Mouse (Mus musculus) inflammation-experienced regulatory T-cells, adult 16 weeks (primary cell): ENCODE measurements around the gene Hcn3. TPM values are rescaled to one million over a fixed set of nuclear protein-coding genes. Genes with fewer than 3 reads are reported as not detected.

Source experiments
- polyA plus RNA-seq: library from polyadenylated mRNA; unstranded; fragments of 100-300 nt; shearing (Covaris generic); gene quantifications from one replicate; pipeline ENCODE4 v1.2.1, GENCODE M21; 2017

The Hcn3 gene
- polyA plus RNA-seq = 0.77 TPM

GRCm38 (mm10) chr3:89159616-89160344 lies at the start of gene Hcn3:
Gene Hcn3 (minus strand): TSS chr3:89160196.

GRCm38 (mm10) chr3:89202253-89203141 lies 42.5 kb upstream of the Hcn3 start, which contains the start of gene Gba:
Gene Gba (plus strand): TSS chr3:89202928.

DNA sequence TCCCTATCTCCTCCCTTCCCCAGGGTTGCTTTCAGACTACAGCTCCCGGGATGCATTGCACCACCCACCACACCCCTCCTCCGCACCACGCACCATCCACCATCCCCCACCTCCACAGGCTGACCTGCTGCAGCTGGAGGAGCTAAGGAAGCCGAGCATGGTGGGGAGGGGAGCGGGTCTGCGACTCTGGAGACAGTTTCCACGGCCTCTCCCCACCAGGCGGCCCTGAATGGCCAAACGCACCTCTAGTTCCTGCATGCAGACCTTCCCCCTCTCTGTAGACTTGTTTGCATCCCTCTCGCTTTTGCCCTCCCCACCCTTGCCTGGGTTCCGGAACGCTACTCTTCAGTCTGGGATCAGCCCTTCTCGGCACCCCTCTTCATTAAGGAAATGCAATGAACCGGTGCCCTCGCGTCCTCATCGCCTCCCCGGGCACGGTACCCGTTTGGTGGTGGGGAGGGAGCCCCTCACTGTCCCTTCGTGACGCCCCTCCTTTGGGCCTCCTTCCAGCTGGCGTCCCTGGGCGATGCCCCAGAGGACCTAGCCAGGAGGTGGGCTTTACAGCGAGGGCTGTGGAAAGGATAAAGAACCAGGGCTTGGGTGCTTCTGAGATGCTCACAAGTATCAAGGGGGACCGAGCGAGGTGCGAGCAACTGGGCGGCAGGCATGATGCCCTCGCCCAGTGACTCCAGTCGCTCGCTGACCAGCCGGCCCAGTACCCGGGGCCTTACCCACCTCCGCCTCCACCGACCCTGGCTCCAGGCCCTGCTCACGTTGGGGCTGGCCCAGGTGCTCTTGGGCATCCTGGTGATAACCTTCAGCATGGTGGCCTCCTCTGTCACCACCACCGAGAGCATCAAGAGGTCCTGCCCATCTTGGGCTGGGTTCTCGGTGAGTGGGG lies 23.3 kb upstream of the Hcn3 start, which contains the start of gene Fam189b:
Fam189b (plus strand) TSS at position 86 of the 901 bp plus-strand sequence.

GRCm38 (mm10) chr3:89177242-89178106 lies 17.5 kb upstream of the Hcn3 start, which contains the start of gene Scamp3:
Gene Scamp3 (plus strand): TSS chr3:89177473.

DNA sequence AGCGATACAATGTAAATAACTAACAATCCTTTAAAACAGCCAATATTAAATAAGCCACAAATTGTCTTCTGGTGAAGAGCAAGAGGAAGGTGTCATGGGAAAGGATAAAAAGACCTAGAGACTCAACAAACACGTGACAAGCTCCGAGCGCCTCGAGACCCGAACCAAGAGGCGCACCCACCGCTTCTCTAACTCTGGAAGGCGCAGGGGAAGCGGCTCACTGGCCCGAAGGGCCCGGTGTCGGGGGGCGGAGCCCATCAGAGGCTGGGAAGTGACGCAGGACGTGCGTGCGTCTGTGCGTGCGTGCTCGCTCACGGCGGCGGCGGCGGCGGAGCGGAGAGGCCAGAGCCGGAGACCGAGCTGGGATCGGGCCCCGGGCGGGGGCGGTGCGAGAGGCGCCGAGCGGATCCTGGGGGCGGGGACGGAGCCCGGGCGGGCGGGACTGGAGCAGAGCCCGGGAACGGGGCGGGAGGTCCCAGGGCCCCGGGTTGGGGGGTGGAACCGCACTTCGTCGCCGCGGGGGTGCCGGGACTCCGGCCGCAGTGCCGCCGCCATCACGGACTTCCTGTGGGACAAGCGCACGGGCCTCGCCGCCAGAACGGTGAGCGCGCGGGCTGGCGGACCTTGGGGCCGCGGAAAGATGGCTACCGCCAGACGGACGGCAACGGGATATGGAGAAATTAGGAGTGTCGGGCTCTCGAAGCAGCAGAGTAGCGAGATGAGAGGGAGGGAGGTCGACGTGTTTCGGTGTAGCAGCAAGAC lies 4.7 kb upstream of the Hcn3 start, which contains the start of gene Clk2:
Clk2 (plus strand) TSS at position 290 of the 762 bp plus-strand sequence.

GRCm38 (mm10) chr3:89135958-89136357 lies 24.0 kb downstream of the Hcn3 start, which contains the start of gene Pklr:
Gene Pklr (plus strand): TSS chr3:89136142.

DNA sequence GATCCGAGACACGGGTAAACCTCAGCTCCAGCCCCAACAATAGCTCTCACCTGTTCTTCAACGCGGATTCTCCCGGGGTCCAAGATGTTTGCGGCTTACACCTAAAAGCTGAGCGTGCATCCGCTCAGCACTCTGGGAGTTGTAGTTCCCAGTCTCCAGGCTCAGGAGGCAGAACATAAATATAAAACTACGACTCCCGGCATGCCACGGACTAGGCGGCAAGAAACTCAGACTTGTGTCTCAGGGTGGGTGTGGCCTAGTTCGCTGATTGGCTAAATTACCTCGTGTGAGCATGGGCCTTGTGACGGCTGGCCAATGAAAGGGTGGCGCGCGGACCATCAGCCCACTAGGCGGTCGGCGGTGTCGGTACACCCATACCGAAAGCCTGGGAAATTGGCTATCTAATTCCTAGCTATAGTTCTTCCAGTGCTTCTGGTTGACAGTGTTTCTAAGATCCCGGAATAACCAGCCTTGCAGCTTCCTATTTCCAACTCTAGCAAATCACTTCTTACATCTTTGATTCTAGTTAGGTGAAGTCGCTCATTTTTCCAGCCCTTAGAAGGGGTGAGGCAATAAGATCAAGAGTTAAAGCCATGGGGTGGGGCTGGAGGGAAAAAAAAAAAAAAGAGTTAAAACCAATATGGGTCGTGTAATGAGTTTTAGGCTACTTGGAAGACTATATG lies 58.0 kb downstream of the Hcn3 start, which contains the start of gene Fdps:
Fdps (minus strand) TSS at position 148 of the 683 bp plus-strand sequence.

GRCm38 (mm10) chr3:89100811-89101210 lies 59.2 kb downstream of the Hcn3 start, which contains the start of gene Gm43738:
Gene Gm43738 (minus strand): TSS chr3:89101099.

Other genes with a start within 250 kb of the Hcn3 start
- 41.5 TPM for gene Msto1, start 246.2 kb downstream of the Hcn3 start, polyA plus RNA-seq
- gene Ash1l, start 209.6 kb downstream of the Hcn3 start, polyA plus RNA-seq = 41.7 TPM
- 161 TPM for gene Dap3, start 209.0 kb downstream of the Hcn3 start, polyA plus RNA-seq
- 50.1 TPM for gene Rusc1, start 66.9 kb downstream of the Hcn3 start, polyA plus RNA-seq
- gene Gm43738, start 59.1 kb downstream of the Hcn3 start, polyA plus RNA-seq = not detected
- gene Fdps, start 58.2 kb downstream of the Hcn3 start, polyA plus RNA-seq = 83.7 TPM
- gene Pklr, start 24.1 kb downstream of the Hcn3 start, polyA plus RNA-seq = not detected
- gene Clk2, start 4.6 kb upstream of the Hcn3 start, polyA plus RNA-seq = 37.4 TPM
- gene Scamp3, start 17.3 kb upstream of the Hcn3 start, polyA plus RNA-seq = 321 TPM
- gene Fam189b, start 22.9 kb upstream of the Hcn3 start, polyA plus RNA-seq = 277 TPM
- 145 TPM for gene Gba, start 42.7 kb upstream of the Hcn3 start, polyA plus RNA-seq
- 1.9 TPM for gene Thbs3, start 55.0 kb upstream of the Hcn3 start, polyA plus RNA-seq
- 142 TPM for gene Mtx1, start 66.9 kb upstream of the Hcn3 start, polyA plus RNA-seq
- gene Muc1, start 68.9 kb upstream of the Hcn3 start, polyA plus RNA-seq = 2.4 TPM
- gene Krtcap2, start 85.8 kb upstream of the Hcn3 start, polyA plus RNA-seq = 262 TPM
- 6.1 TPM for gene Trim46, start 86.1 kb upstream of the Hcn3 start, polyA plus RNA-seq
- 107 TPM for gene Dpm3, start 99.2 kb upstream of the Hcn3 start, polyA plus RNA-seq
- 284 TPM for gene Slc50a1, start 110.4 kb upstream of the Hcn3 start, polyA plus RNA-seq
- gene Efna1, start 120.9 kb upstream of the Hcn3 start, polyA plus RNA-seq = not detected
- not detected for gene Efna3, start 162.8 kb upstream of the Hcn3 start, polyA plus RNA-seq
- gene Efna4, start 177.8 kb upstream of the Hcn3 start, polyA plus RNA-seq = 0.84 TPM
- gene Adam15, start 189.8 kb upstream of the Hcn3 start, polyA plus RNA-seq = 18.6 TPM
- 0.12 TPM for gene Dcst2, start 201.8 kb upstream of the Hcn3 start, polyA plus RNA-seq
- 0.74 TPM for gene Dcst1, start 205.1 kb upstream of the Hcn3 start, polyA plus RNA-seq
- 56.8 TPM for gene Zbtb7b, start 234.6 kb upstream of the Hcn3 start, polyA plus RNA-seq
- gene Lenep, start 242.6 kb upstream of the Hcn3 start, polyA plus RNA-seq = 1.2 TPM